Mouse (Mus musculus): ENCODE data around the gene Phf21b. TPM values are rescaled to one million over a fixed set of nuclear protein-coding genes. Genes with fewer than 3 reads are reported as not detected.

The Phf21b gene
- total and polyA plus RNA-seq, 3 experiments: 1.3 to 5.3 (median 2.2) TPM

DNA sequence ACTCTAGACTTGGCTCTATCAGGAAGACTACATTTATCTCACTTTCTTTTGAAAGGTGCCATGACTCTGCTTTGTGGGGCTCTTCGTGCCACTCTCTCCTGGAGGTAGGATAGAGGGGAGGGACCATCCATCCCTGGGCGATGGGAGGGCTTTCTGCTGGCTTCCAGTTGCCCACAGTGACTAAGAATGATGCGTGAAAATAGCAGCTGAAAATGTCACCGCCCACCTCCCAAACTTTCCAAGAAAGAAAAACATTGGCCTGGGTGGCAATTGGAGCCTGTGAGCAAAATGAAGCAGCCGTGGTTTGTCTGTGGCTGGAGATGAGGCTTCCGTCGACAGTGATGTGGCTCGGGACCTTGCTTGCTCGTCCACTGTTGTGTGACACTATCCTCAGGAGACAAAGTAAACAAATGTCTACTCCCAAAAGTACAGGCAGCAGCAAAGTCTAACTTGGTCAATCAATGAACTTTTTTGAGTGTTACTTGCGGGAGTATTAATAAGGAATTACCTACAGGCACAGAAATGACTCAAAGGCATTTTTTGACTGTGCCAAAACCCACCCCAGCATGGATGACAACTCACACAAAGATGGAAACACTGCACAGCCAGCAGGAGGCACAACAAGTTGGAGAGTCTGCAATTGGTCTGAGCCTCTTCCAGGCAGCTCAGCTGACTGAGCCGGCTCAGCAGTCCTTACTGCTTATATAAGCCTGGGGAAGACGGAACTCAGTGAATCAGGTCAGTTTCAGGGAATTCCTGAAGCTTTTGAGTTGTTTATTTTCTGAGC is 21.4 kb upstream of the Phf21b start:
- Histone ChIP-seq H3K79me2 (replicated peaks; ENCODE audit: control insufficient read depth, extremely low read depth, insufficient read depth, poor library complexity, severe bottlenecking) (no peaks in the 10 kb centered on the region), H3K4me2 (ENCODE audit: insufficient read depth, low read depth, poor library complexity, severe bottlenecking) (no peak overlapping the region), H3K36me3 (replicated peaks in 1 of 2; ENCODE audit: control insufficient read depth in 1 of 2, insufficient read depth in 1 of 2, low read length in 1 of 2) (no peaks in the 10 kb centered on the region), H3K27ac (ENCODE audit: insufficient read depth, low read depth) (no peak overlapping the region), H3K9me3 (replicated peaks; ENCODE audit: low read length) (peaks cover under 1% of the 10 kb centered on the region), H3K27me3 (replicated peaks) (peaks cover 4% of the 10 kb centered on the region), H3K9ac (ENCODE audit: insufficient read depth, low read depth) (no peak overlapping the region), H3K4me1 (ENCODE audit: control insufficient read depth in 1 of 2, insufficient read depth in 2 of 2) (no peaks in the 10 kb centered on the region), H3K4me3 (replicated peaks in 1 of 3; ENCODE audit: low read depth in 2 of 3, low read length in 2 of 3, poor library complexity in 1 of 3) (no peak overlapping the region)
- TF ChIP-seq NELFE (IDR thresholded peaks at IDR 0.05; ENCODE audit: low read depth, low read length) (no peak), MAZ (IDR thresholded peaks at IDR 0.05; ENCODE audit: low read depth, low read length) (no peak), RAD21 (IDR thresholded peaks at IDR 0.05; ENCODE audit: low read depth, low read length) (no peak)
- DNase-seq (ENCODE audit: extremely low read depth): no peak
- in situ Hi-C loops (cut with MboI; ENCODE audit: low pct_ligation_motif_present, low pct_unique_long_range_greater_than_20kb, low sequenced_read_pairs) (no loop called here), dilution Hi-C loops (cut with MboI; ENCODE audit: extremely low pct_ligation_motif_present, extremely low pct_unique_long_range_greater_than_20kb, low sequenced_read_pairs) (no loop called here)

DNA sequence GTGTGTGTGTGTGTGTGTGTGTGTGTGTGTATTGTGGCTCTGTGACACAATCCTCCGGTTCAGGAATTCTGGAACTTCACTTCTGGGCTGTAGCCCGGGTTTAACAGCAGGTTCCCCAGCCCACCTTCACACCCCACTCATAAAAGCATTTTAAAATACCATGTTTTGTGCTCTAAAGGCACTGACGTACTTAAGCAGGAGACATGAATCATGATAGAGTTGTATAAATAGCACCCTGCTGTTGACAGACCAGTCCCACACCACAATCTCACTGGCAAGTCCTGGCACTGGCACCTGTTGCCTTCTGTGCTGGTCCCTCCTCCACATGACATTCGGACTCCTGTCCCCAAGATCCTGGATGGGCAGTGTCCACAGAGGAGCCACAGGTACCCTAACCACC is 18.0 kb upstream of the Phf21b start:
- dilution Hi-C loops (cut with MboI; ENCODE audit: extremely low pct_ligation_motif_present, extremely low pct_unique_long_range_greater_than_20kb, low sequenced_read_pairs) (no loop called here), in situ Hi-C loops (cut with MboI; ENCODE audit: low pct_ligation_motif_present, low pct_unique_long_range_greater_than_20kb, low sequenced_read_pairs) (no loop called here)

DNA sequence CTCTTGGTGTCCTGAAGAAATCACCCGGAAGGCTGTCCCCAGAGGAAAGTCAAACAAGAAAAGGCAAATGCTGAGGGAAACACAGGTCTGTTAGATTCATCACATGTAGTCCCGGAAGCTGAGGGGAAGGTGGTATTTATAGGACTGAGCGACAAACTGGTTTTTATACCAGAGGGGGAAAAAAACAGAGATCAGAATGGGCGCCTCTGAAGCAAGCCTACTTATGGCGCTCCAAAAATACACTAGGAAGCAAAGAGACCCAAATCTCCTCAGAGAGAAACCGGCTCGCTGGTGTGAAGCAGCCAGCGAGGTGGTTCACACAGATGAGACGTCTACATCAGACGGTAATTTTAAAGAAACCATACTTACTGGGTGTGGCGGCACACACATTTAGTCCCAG is 17.2 kb upstream of the Phf21b start:
- Histone ChIP-seq H3K4me1 (ENCODE audit: control insufficient read depth in 1 of 2, insufficient read depth in 2 of 2) (no peaks in the 10 kb centered on the region), H3K9me3 (replicated peaks; ENCODE audit: low read length) (peaks cover 5% of the 10 kb centered on the region), H3K36me3 (replicated peaks in 1 of 2; ENCODE audit: control insufficient read depth in 1 of 2, insufficient read depth in 1 of 2, low read length in 1 of 2) (no peaks in the 10 kb centered on the region), H3K9ac (ENCODE audit: insufficient read depth, low read depth) (no peak overlapping the region), H3K4me2 (ENCODE audit: insufficient read depth, low read depth, poor library complexity, severe bottlenecking) (no peak overlapping the region), H3K27me3 (replicated peaks) (peaks cover 9% of the 10 kb centered on the region), H3K4me3 (replicated peaks in 1 of 3; ENCODE audit: low read depth in 2 of 3, low read length in 2 of 3, poor library complexity in 1 of 3) (no peak overlapping the region), H3K79me2 (replicated peaks; ENCODE audit: control insufficient read depth, extremely low read depth, insufficient read depth, poor library complexity, severe bottlenecking) (no peaks in the 10 kb centered on the region), H3K27ac (ENCODE audit: insufficient read depth, low read depth) (no peak overlapping the region)
- in situ Hi-C loops (cut with MboI; ENCODE audit: low pct_ligation_motif_present, low pct_unique_long_range_greater_than_20kb, low sequenced_read_pairs) (no loop called here), dilution Hi-C loops (cut with MboI; ENCODE audit: extremely low pct_ligation_motif_present, extremely low pct_unique_long_range_greater_than_20kb, low sequenced_read_pairs) (no loop called here)
- no peak for DNase-seq (ENCODE audit: extremely low read depth)
- no peak for TF ChIP-seq PAX5 (IDR thresholded peaks at IDR 0.05; ENCODE audit: low read length)
- TF ChIP-seq POLR2A (IDR thresholded peaks at IDR 0.05; ENCODE audit: low read depth, low read length): no peak
- no peak for TF ChIP-seq MAX (IDR thresholded peaks at IDR 0.05; ENCODE audit: low read length)
- no peak for TF ChIP-seq ELF1 (IDR thresholded peaks at IDR 0.05; ENCODE audit: low read depth, low read length)
- TF ChIP-seq UBTF (IDR thresholded peaks at IDR 0.05; ENCODE audit: low read depth, low read length): no peak
- no peak for TF ChIP-seq POLR2AphosphoS2 (IDR thresholded peaks at IDR 0.05; ENCODE audit: low read depth, low read length)

More for the DNA sequence above, 18.0 kb upstream of the Phf21b start:
- no peak overlapping the region for H3K4me2 ChIP-seq (ENCODE audit: insufficient read depth, low read depth, poor library complexity, severe bottlenecking)
- H3K79me2 ChIP-seq (replicated peaks; ENCODE audit: control insufficient read depth, extremely low read depth, insufficient read depth, poor library complexity, severe bottlenecking): no peaks in the 10 kb centered on the region
- H3K27ac ChIP-seq (ENCODE audit: insufficient read depth, low read depth): no peak overlapping the region
- H3K9ac ChIP-seq (ENCODE audit: insufficient read depth, low read depth): no peak overlapping the region
- H3K9me3 ChIP-seq (replicated peaks; ENCODE audit: low read length): peaks cover 5% of the 10 kb centered on the region
- TF ChIP-seq ZMIZ1 (IDR thresholded peaks at IDR 0.05; ENCODE audit: low read depth, low read length) (no peak), MEF2A (IDR thresholded peaks at IDR 0.05; ENCODE audit: borderline replicate concordance, low read depth, low read length) (no peak), RCOR1 (conservative IDR thresholded peaks at IDR 0.05; ENCODE audit: low read depth, low read length) (no peak), RAD21 (IDR thresholded peaks at IDR 0.05; ENCODE audit: low read depth, low read length) (no peak), EP300 (IDR thresholded peaks at IDR 0.05; ENCODE audit: low read length) (no peak), ELF1 (IDR thresholded peaks at IDR 0.05; ENCODE audit: low read depth, low read length) (no peak), IRF4 (IDR thresholded peaks at IDR 0.05; ENCODE audit: low read depth, low read length) (no peak), USF2 (conservative IDR thresholded peaks at IDR 0.05; ENCODE audit: low read depth, low read length) (no peak), HCFC1 (IDR thresholded peaks at IDR 0.05; ENCODE audit: low read depth, low read length) (no peak), USF1 (IDR thresholded peaks at IDR 0.05; ENCODE audit: low read depth, low read length) (no peak), MYC (IDR thresholded peaks at IDR 0.05; ENCODE audit: low read depth, low read length) (no peak), MXI1 (IDR thresholded peaks at IDR 0.05; ENCODE audit: low read depth, low read length) (no peak), ZC3H11A (IDR thresholded peaks at IDR 0.05; ENCODE audit: low read depth, low read length) (no peak), ZKSCAN1 (IDR thresholded peaks at IDR 0.05; ENCODE audit: borderline replicate concordance, low read depth, low read length) (no peak), GABPA (IDR thresholded peaks at IDR 0.05; ENCODE audit: insufficient replicate concordance, low read depth, low read length) (no peak), ETS1 (conservative IDR thresholded peaks at IDR 0.05; ENCODE audit: low read depth, low read length) (no peak), PAX5 (IDR thresholded peaks at IDR 0.05; ENCODE audit: low read length) (no peak), CHD2 (IDR thresholded peaks at IDR 0.05; ENCODE audit: low read length) (no peak), CHD1 (IDR thresholded peaks at IDR 0.05; ENCODE audit: low read depth, low read length) (no peak)
- no peaks in the 10 kb centered on the region for H3K36me3 ChIP-seq (replicated peaks in 1 of 2; ENCODE audit: control insufficient read depth in 1 of 2, insufficient read depth in 1 of 2, low read length in 1 of 2)
- no peak overlapping the region for H3K4me3 ChIP-seq (replicated peaks in 1 of 3; ENCODE audit: low read depth in 2 of 3, low read length in 2 of 3, poor library complexity in 1 of 3)
- no peaks in the 10 kb centered on the region for H3K4me1 ChIP-seq (ENCODE audit: control insufficient read depth in 1 of 2, insufficient read depth in 2 of 2)
- no peak for DNase-seq (ENCODE audit: extremely low read depth)
- H3K27me3 ChIP-seq (replicated peaks): peaks cover 9% of the 10 kb centered on the region
